Mouse (Mus musculus) intestine, postnatal 0 days (tissue): Measurements from ENCODE around the gene Sar1a. TPM values are rescaled to one million over a fixed set of nuclear protein-coding genes. Genes with fewer than 3 reads are reported as not detected.

Experiments
- ATAC-seq: fragments of 200-750 bp; cut with Nextera tagmentation; 2 replicates; pipeline ENCODE4 v1.8.0; 2017; ENCODE audit warnings: mild to moderate bottlenecking, moderate TSS enrichment, moderate library complexity
- H3K27ac ChIP-seq: fragments of 300-500 bp; sonication (generic); 2 replicates; pipeline ENCODE4 v1.5.1; 2014; ENCODE audit warnings: mild to moderate bottlenecking, low read depth, low read length, moderate library complexity
- H3K27me3 ChIP-seq: fragments of 300-500 bp; sonication (generic); replicated peaks from 2 replicates; pipeline ENCODE4 v1.6.1; 2014; ENCODE audit warnings: low read length, mixed read lengths; ENCODE audit not compliant: control insufficient read depth, insufficient read depth
- H3K36me3 ChIP-seq: fragments of 300-500 bp; sonication (generic); 2 replicates; pipeline ENCODE4 v1.6.1; 2014; ENCODE audit warnings: mild to moderate bottlenecking, moderate library complexity; ENCODE audit not compliant: control insufficient read depth, insufficient read depth
- H3K4me1 ChIP-seq: fragments of 300-500 bp; sonication (generic); replicated peaks from 2 replicates; pipeline ENCODE4 v1.6.1; 2014; ENCODE audit warnings: antibody characterized with exemption, low read length, mixed read lengths; ENCODE audit not compliant: control insufficient read depth, insufficient read depth
- H3K4me2 ChIP-seq: fragments of 300-500 bp; sonication (generic); replicated peaks from 2 replicates; pipeline ENCODE4 v1.6.1; 2014; ENCODE audit warnings: low read depth, mild to moderate bottlenecking, moderate library complexity
- H3K4me3 ChIP-seq: fragments of 300-500 bp; sonication (generic); 2 replicates; pipeline ENCODE4 v1.5.1; 2014; ENCODE audit warnings: low read depth, low read length
- H3K9ac ChIP-seq: fragments of 300-500 bp; sonication (generic); 2 replicates; pipeline ENCODE4 v1.6.1; 2014; ENCODE audit warnings: mild to moderate bottlenecking, low read depth, low read length
- H3K9me3 ChIP-seq: fragments of 300-500 bp; sonication (generic); 2 replicates; pipeline ENCODE4 v1.6.1; 2016; ENCODE audit warnings: mixed run types; ENCODE audit not compliant: control insufficient read depth
- CTCF ChIP-seq: sonication (generic); IDR thresholded peaks from 2 replicates; pipeline ENCODE4 v1.5.1; 2016; ENCODE audit warnings: low read depth, mild to moderate bottlenecking, control low read depth, antibody characterized with exemption, moderate library complexity
- WGBS: fragments of 180-500 bp; shearing (Covaris S2); extraction: QIAGEN DNeasy Blood & Tissue Kit; methylation state at CpG from one replicate; pipeline ENCODE4 v1.1.7; 2014; 5-methylcytosine and 5-hydroxymethylcytosine counted together
- polyA plus RNA-seq: library from polyadenylated mRNA; unstranded; fragments of >200 nt; fragmentation: Nextera tagmentation; extraction: Ambion mirVana; gene quantifications from 2 replicates; pipeline ENCODE4 v1.2.1, GENCODE M21; 2015

The Sar1a gene
- polyA plus RNA-seq, 1 experiment from 2014 or later, result 111 TPM

DNA sequence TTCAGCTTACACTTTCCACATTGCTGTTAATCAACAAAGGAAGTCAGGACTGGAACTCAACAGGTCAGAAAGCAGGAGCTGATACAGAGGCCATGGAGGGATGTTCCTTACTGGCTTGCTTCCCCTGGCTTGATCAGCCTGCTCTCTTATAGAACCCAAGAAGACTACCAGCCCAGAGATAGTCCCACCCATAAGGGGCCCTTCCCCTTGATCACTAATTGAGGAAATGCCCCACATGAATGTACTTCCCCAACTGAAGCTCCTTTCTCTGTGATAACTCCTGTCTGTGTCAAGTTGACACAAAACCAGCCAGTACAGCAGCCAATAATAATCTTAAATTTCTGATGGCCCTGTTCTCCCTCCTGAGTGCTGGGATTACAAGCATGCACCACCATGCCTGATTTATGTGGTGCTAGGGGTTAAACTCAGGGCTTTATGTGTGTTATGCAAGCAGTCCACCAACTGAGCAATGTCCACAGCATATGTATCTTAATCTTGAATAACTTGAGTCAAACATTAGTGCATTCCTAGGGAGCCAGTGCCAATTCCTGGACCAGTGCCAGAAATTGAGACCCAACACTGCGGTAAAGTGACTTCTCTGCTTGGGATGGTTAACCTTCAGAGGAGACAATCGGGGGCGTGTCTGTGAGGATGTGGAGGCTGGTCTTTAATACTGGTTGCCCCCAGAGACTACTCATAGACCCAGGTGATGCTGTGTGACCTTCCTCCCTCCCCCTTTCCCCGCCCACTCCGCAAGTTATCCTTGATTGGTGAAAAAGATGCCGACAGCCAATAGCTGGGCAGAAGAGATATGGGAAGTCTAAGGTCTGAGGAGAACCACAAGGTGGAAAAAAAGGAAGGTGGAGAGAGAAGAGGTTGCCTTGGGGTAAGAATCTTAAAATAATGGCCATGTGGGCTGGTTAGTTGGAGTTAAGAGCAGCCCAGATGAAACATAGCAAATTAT is 26.6 kb downstream of the Sar1a start:
- WGBS, result 65% methylated on average over 6 of the region's 6 CpGs
- no peaks in the 10 kb centered on the region for H3K27me3 ChIP-seq
- ATAC-seq, result peak; percentile 76
- H3K4me1 ChIP-seq, result no peaks in the 10 kb centered on the region
- no peak for TF ChIP-seq CTCF
- H3K9ac ChIP-seq, result no peak overlapping the region
- no peak overlapping the region for H3K4me3 ChIP-seq
- no peak overlapping the region for H3K4me2 ChIP-seq
- no peak overlapping the region for H3K27ac ChIP-seq
- peaks cover 22% of the 10 kb centered on the region for H3K36me3 ChIP-seq
- H3K9me3 ChIP-seq, result no peaks in the 10 kb centered on the region

DNA sequence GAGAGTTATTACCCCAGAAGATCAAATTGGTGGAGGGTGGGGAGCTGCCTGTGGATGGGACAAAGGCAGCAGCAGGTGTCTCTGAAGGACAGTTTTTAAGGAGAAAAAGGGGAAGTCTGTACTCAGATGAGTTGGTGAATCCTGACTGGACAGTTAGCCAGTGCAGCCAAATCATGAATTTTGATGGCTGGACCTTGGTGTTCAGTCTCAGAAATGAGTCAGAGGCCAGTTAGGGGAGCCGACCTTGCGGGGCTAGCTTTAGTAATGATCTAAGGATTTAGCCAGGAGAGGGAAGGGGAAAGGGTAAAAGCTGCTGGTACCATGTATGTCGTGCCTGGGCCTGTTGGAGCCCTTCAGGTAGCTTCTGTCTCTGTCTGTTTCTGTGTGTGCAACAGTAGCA is 33.5 kb downstream of the Sar1a start:
- Histone ChIP-seq H3K4me1 (peaks cover 6% of the 10 kb centered on the region; the same call in 1 of the 2 replicates), H3K9me3 (no peaks in the 10 kb centered on the region), H3K4me3 (no peak overlapping the region), H3K36me3 (no peaks in the 10 kb centered on the region), H3K27me3 (no peaks in the 10 kb centered on the region), H3K4me2 (no peak overlapping the region), H3K9ac (no peak overlapping the region), H3K27ac (no peak overlapping the region)
- no peak for ATAC-seq
- WGBS, result 86% methylated on average over 3 of the region's 3 CpGs
- no peak for TF ChIP-seq CTCF

DNA sequence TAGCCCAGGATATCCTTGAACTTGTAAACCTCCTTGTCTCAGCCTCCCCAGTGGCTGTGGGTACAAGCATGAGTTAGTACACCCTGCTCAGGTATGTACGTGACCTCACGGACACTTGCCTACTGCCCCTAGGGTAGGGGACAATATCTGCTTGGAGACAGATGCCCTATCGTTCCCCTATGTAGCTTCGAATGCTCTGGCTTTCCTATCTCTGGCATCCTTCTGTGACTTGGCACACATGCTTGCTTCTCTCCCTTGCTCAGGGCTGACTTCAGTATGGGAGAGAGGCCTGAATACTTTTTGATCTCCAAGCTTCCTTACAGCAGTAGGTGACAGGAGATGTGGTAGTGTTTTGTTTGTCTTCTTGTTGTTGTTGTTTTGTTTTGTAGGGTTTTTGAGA is 34.0 kb downstream of the Sar1a start:
- H3K27ac ChIP-seq, result no peak overlapping the region
- no peak for ATAC-seq
- no peak overlapping the region for H3K4me3 ChIP-seq
- 93% methylated on average over 4 of the region's 4 CpGs for WGBS
- no peaks in the 10 kb centered on the region for H3K9me3 ChIP-seq
- H3K27me3 ChIP-seq, result no peaks in the 10 kb centered on the region
- H3K4me1 ChIP-seq, result peaks cover 6% of the 10 kb centered on the region; the same call in 1 of the 2 replicates
- TF ChIP-seq CTCF, result no peak
- H3K4me2 ChIP-seq, result no peak overlapping the region
- no peak overlapping the region for H3K9ac ChIP-seq
- H3K36me3 ChIP-seq, result no peaks in the 10 kb centered on the region

DNA sequence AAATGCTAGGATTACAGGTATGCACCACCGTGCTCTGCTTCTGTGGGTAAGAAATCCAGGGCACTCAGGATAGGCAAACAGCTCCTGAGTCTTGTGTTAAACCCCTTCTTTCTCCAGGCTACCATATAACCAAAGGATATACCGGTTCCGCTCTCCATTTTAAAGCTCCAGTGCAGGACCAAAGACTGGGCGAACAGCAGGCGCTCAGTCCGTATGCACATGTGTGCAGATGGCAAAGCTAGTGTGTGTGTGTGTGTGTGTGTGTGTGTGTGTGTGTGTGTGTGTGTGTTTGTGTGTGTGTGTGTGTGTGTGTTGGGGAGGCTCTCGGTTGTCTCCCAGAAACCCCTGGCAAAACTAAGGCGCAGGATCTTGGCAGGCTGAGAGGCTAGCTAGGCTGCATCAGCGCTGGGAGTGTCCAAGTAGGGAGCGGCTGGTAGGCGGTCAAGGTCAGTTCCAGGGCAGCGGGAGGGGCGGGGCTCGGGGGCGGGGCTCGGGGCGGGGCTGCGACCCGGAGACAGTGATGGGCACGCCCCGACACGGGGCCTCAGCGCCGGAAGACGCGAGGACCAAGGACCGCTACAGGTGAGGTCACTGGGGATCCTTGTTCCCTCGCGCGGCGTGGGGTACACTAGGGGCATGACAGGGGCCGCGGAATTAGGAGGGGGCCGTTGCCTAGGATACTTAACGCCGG is 34.8 kb downstream of the Sar1a start, which contains the start of gene Aifm2:
Aifm2 (plus strand) TSS at position 493 of the 691 bp plus-strand sequence.
- peak; percentile 95 for ATAC-seq
- 8% methylated on average over 33 of the region's 36 CpGs for WGBS
- peak within 1 kb of the TSS; percentile 60 for H3K9ac ChIP-seq
- H3K36me3 ChIP-seq, result no peaks in the 10 kb centered on the region
- no peaks in the 10 kb centered on the region for H3K27me3 ChIP-seq
- H3K27ac ChIP-seq, result peak within 1 kb of the TSS; percentile 46
- TF ChIP-seq CTCF, result no peak
- H3K4me2 ChIP-seq, result peak within 1 kb of the TSS; percentile 88
- H3K9me3 ChIP-seq, result no peaks in the 10 kb centered on the region
- H3K4me1 ChIP-seq, result peaks cover 6% of the 10 kb centered on the region; the same call in 1 of the 2 replicates
- H3K4me3 ChIP-seq, result peak within 1 kb of the TSS; percentile 68

- ATAC-seq, result no peak
- WGBS, result 4% methylated on average over 11 of the region's 11 CpGs
Measured at GRCm38 (mm10) chr10:61715462-61715837, 35.4 kb downstream of the Sar1a start.

More at GRCm38 (mm10) chr10:61715462-61715837, 35.4 kb downstream of the Sar1a start:
- Histone ChIP-seq H3K4me1 (peaks cover 6% of the 10 kb centered on the region; the same call in 1 of the 2 replicates), H3K27me3 (no peaks in the 10 kb centered on the region), H3K36me3 (no peaks in the 10 kb centered on the region), H3K4me2 (peak overlapping the region; percentile 88), H3K9ac (peak overlapping the region; percentile 60), H3K27ac (peak overlapping the region; percentile 46), H3K9me3 (no peaks in the 10 kb centered on the region), H3K4me3 (peak overlapping the region; percentile 68)
- TF ChIP-seq CTCF, result no peak
